Mouse (Mus musculus): ENCODE measurements around the gene Ttyh3. TPM values are rescaled to one million over a fixed set of nuclear protein-coding genes. Genes with fewer than 3 reads are reported as not detected.

Ttyh3 gene
- polyA plus RNA-seq, 1 experiment: 11.7 TPM

DNA sequence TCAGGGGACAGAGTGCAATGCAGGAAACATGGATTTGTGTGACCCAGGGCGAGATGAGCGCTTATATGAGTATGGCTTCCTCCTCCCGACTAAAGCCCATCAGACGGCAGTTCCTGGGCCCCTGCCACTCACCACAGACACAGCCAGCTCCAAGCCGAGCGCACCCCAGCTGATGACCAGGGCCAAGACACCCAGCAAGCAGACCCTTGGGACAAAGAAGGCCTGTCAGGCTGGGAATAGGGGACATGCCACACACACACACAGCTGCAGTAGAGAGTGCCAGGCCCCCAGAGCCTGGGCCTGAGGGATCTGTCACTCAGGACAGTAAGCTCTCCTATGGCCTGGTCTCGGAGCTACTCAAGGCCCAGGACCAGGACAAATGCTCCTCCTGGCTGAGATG, 15.4 kb downstream of the Ttyh3 start:
- DNase-seq (ENCODE audit: low spot score): no peak

DNA sequence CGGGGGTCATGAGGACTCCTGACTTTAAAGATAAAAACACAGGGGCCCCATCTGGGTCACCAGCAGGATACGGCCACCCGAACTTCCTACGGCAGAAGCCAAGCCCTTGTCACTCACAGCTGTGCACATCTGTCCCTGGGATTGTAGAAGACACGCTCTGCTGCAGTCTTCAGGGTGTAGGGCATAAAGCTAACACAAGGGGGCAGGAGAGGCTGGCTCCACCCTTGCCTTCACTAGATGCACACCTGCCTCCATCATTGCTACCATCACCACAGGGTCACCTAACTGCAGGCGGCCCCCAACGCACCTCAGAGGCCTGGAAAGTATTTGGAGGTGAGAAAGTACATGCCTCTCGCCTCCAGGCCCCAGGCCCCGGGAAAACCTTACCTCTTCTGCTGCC, 19.8 kb downstream of the Ttyh3 start:
- no peak for DNase-seq (ENCODE audit: low spot score)

DNA sequence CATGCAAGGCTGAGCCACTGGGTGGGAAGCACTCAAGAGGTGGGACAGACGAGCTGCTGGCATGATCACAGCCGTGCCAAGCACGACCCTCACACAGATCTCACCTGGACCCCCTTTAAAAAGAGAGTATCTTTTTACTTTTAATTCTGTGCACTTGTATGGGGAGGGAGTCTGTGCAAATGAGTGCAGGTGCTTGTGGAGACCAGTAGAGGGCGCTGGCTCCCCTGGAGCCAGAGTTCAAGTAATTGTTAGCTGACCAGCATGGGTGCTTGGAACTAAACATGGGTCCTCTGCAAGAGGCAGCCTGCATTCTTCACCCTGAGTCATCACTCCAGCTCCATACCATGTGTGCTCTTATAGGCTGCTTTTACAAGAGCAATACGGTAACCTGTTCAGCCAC, 21.3 kb downstream of the Ttyh3 start:
- no peak for DNase-seq (ENCODE audit: low spot score)

DNA sequence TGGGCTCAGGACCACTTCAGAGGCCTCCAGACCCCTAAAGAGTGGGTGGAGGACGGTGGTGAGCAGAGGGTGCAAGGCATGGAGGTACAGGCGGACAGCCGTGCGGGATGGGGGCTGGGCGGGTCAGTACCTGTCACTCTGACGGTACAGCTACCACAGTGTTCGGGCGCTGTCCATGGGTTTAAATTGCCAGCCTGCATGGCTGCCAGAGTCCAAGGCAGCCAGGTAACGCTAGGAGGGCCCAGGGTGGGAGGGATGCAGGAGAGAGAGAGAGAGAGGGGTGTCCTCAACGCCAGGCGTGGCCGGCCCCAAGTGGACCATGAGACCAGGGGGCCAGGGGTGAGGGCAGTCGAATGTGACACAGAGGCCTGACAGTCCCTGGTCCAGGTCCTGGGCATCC, 23.9 kb downstream of the Ttyh3 start:
- DNase-seq (ENCODE audit: low spot score): no peak

DNA sequence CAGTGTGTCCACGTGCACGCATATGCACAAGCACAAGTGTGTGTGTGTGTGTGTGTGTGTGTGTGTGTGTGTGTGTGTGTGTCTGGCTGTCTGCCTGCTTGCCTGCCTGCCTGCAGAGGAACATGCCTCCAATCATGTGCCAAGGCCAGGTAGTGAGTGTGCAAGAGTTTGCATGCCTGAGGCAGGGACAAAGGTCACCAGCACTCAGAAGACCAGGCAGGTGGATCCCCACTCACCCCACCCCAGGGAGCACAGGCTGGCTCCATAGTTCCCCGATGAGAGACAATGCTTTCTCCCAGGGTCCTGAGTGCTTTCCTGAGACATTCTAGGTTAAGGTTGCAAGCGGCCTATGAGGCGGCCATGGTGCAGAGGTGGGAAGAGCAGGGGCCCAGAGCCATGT, 24.6 kb downstream of the Ttyh3 start:
- DNase-seq (ENCODE audit: low spot score): no peak

DNA sequence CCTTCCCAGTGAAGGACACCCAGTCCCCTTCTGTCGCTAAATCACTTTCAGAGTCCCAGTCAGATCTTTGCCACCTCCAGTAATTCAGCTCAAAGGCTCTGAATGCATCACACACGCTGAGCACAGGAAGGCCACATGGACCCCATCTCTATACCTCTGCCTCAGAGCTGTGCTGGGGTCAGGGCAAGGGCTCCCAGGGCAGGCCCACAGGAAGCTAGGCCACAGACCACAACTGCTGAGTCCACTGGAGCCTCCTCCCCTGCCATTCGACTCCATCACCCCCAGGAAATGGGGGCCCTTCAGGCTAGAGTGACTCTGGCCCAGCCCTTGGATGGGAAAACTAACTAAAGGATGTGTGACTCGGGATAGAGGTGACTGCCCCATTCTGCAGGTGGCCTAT, 25.0 kb downstream of the Ttyh3 start:
- no peak for DNase-seq (ENCODE audit: low spot score)

DNA sequence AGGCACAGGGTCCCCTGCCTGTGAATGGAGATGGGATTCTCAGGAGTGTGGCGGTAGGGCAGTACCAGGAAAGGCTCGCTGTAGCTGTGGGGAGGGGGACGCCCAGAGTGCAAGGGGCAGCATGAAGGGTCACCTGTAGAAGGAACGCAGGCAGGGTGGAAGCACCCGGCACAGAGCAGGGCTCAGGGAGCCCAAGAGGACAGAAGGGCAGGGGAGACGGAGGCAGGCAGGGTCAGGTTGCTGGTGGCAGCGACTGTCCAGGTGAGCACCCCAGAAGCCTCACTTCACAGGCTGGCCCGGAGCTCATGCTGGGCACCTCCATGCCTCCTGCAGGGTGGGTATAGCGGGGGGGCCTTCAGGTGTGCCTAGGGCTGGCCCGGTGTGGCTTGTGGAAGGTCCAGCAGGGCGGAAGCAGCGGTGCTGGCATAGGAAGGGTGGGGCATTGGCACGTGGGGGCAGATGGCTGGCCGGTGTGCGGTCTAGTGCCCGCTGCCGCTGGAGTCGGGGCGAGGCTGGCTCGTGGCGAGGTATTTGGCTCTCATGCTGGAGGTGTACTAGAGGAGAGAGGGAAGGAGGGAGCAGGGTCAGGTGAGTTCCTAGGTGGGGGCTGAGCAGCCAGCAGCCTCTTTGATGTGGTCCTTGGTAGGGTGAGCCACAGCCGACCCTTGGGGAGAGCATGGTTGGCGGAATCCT, 25.7 kb downstream of the Ttyh3 start:
- no peak for DNase-seq (ENCODE audit: low spot score)

DNA sequence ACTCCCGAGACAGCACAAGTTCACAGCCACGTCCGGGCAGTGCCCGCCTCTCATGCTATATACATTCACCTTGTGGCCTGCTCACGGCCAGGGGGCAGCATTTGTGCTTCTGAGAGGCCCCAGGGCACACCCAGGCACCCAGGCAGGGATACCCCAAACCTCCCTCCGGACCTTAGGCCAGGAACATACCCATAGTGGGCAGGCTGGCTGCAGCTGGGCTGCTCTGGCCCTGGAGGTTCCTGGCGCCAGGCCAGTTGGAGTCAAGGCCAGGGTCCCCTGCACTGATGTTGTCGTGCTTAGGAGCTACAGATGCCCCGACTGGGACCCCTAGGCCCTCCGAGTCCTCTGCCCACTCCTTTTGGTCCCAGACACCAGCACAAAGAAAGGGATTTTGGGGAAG, 27.3 kb downstream of the Ttyh3 start:
- no peak for DNase-seq (ENCODE audit: low spot score)

DNA sequence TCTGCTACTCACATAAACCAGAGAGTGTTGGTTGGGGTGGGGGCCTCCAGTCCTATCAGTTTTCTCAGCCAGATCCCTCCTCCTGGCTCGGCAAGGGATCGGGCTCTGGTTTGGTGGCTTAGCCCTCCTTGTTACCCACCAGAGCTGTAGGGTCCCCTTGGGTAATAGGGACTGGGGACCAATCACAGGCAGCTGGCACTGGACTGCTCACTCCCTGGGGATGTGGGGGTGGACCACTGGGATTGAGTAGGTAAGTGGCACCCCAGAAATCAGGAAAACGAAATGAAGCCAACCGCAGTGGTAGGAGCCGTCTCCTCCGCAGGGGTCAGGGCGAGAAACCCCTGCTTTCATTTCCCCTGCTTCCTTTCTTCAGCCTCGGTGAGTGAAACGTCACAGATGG, 27.7 kb downstream of the Ttyh3 start:
- DNase-seq (ENCODE audit: low spot score): no peak

DNA sequence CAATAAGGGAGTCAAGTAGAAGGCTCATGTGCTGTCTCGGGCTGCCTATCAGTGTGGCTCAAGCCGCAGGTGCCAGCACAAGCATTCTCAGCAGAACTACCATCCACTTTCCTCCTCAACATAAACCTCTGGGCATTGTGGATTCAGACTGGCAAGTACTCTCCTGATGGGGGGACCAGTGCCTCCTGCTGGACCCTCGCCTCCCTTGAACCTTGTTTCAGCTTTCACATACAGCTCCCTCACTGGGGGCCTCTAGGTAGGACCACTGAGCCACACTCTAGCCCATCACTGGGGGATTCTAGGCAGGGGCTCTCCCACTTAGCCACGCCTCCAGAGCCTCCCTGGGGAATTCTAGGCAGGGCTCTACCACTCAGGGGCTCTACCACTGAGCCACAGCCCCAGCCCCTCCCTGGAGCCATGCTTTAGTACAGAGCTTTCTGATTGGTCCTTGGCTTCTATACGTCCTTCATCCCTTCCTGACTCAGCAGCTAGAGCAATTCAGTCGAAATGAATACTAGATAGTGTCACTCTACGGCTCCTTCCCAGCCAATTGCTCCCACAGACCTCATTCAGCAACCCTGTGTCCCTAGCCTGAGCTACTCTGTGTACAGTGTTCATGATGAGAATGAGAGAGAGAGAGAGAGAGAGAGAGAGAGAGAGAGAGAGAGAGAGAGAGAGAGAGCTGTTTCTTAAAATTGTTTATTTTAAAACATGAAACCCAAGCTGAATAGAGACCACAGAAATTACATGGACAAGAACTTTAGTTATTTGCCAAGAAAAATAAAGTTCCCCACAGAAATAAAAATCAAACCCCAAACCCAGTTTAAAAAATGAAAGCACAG, 28.7 kb downstream of the Ttyh3 start:
- DNase-seq (ENCODE audit: low spot score): no peak

DNA sequence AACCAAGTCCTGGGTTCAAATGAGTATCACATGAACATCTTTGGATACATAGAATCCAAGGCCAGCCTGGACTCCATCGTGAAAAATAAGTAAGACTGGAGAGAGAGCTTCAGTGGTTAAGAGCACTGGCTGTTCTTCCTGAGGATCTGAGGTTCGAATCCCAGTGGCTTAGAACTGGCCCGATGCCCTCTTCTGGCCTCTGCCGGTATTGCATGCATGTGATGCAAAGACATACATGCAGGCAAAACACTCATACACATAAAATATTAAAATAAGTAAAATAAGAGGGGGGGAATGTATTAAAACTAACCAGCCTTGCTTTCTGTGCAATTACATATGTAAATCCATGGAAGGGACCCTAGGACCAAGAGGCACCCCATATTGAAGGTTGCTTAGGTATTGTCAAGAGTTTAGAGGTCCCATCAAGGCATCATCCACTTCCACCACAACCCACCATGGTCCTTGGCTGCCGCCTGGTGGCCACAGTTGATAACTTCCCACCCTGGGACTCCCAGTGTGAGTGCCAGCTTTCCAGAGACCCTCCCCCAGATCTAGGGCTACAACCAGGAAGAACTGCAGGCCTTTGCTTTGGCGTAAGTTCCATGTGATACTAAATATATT, 29.6 kb downstream of the Ttyh3 start:
- DNase-seq (ENCODE audit: low spot score): peak; percentile 51

DNA sequence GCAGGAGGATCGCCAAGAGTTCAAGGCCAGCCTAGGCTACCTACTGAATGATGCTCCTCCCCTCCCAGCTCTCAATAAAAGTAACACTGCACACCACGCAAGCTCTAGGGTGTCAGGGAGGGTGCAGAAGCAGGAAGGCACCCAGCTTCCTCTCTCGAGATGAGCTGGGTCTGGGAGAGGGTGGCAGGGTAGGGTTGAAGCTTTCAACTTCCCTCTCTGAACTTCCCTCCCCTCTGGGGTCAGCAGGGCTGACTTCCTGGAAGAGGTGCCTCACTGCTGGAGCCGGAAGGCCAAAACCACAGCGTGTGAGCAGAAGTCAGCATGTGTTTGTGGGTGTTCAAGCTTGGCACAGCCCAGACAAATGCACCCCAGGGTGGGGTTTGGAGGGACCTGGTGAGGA, 31.1 kb downstream of the Ttyh3 start:
- DNase-seq (ENCODE audit: low spot score): no peak

DNA sequence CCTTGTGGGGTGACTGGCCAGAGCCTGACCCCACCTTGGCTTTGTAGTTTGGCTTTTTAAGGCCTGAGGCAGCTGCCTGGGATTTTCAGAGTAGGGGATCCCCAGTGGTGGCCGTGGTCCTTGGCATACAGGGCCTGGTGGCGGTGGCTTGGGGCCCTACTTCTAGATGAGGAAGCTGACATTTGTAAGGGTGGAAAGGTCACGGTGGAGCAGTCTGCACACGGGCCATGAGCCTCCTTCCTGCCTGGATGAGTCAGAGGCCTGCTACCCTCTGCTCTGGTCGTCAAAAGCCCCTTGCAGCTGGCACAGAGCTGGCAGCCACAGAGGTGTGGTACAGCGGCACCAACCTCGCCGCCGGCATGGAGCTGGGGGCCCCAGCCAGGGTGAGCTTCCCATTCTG, 32.1 kb downstream of the Ttyh3 start:
- DNase-seq (ENCODE audit: low spot score): no peak

DNA sequence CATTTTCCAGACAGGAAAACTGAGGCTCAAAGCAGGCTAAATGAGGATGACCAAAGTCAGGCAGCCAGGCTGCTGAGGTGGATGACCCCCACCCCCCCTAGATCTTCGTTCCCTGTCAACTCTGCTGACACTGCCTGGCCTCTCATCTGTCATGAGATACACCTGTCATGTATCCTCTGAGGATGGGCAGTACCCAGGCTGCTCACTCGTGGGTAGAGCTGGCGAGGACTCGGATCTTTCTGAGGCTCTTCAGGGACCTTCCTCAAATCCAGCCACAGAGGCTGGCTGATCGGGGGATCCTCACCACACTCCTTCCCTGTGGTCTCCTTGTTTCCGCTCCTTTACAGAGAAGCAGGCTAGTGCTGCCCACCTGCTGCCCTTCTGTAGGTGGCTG, 32.7 kb downstream of the Ttyh3 start:
- no peak for DNase-seq (ENCODE audit: low spot score)

DNA sequence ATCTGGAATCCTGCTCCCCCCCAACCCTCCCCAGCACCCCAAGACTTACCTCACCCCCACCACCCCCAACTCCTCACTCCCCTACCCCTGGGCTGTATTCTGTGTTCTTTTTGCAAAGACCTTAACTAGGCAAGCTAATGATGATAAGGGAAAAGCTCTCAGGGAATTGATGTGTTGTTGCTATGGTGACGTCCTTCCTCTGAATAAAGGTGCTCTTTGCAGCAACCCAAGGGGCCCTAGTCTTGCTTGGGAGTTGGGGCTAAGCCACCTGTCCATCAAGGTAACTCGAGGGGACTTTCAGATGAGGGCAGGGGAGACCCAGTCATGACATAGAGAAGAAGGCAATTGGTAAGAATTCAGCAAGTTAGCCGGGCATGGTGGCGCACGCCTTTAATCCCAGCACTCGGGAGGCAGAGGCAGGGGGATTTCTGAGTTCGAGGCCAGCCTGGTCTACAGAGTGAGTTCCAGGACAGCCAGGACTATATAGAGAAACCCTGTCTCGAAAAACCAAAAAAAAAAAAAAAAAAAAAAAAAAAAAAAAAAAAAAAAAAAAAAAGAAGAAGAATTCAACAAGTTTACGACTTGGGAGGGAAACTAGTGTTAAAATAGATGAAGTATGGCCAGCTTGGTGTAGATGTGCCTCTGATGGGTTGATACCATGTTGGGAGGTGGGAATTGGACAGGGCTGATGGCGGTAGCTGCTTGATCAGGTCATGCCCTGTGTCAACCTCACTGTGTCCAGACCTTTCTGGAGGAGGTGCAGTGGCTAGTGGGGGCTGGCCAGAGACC, 33.3 kb downstream of the Ttyh3 start:
- no peak for DNase-seq (ENCODE audit: low spot score)

DNA sequence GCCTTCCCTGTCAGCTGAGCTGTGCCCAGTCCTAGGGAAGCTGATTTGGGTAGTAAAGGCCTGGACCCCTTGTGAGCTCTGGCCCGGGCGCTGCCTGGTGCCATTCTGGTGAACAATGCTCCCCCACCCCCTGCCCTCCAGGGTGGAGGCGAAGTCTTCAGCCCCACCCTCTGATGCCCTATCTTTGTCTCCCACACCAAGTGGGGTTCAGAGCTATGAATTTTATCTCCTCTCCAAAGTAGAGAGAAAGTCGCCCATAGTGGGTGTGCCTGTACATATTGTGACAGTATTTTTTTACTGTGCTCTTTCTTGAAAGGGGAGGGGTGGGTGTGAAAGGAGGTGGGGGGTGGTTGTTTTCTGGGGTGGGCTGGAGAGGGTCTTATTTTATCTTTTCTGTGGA, 34.0 kb downstream of the Ttyh3 start:
- no peak for DNase-seq (ENCODE audit: low spot score)

DNA sequence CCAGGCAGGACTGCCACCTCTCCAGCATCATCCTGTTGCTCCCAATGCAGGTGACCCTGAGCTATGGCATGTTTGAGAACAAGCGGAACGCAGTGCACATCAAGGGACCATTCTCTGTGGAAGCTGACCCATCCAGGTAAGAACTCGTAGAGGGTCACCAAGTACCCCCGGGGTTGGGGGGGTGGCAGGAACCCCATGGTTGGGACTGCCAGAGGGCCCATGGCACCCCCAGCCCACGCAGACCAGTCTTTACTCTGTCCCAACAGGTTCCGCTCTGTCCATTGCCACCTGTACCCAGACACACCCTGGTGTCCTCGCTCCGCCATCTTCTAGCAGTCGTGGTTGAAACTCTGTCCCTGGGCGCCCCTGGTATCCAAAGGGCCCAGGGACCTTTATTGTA, 34.7 kb downstream of the Ttyh3 start:
- DNase-seq (ENCODE audit: low spot score): no peak

DNA sequence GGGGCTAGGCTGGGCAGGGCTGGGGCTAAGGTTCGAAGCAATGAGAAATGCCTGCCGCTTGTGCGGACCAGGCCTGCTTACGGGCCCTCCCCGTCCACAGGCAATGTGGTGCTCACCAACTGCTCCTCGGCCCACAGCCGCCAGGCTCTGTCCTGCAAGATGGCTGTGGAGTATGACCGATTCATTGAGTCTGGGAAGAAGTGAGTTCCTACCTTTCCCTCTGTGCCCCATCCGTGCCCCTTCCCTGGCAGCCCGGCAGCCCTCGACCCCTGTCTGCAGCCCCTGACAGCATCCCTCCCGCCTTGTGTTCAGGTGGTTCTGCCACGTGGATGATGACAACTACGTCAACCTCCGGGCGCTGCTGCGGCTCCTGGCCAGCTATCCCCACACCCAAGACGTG, 36.6 kb downstream of the Ttyh3 start:
- DNase-seq (ENCODE audit: low spot score): no peak

DNA sequence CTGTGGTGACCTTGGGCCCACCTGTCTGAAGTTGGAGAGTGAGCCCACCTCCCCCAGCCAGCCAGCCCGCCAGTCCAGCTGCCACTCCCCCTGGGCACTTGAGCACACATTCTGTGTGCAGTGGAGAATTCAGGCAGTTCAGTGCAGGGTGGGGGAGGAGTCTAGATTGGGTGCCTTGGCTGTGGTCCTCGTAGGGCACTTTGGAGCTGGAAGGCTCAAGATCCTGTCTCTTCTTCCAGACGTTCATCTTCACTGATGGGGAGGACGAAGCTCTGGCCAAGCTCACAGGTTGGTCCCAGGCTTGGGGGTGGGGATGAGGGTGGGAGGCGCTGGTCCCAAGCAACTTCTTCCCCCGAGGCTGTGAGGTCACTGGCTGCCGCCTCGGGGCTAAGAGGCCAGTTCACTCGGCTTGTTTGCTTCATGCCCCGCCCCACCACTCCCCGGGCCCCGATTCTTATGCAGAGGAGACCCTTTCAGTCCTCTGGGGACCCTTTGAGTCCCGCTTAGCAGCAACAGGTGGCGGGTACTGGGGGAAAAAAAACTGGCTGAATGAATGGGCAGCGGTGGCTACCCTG, 37.1 kb downstream of the Ttyh3 start:
- no peak for DNase-seq (ENCODE audit: low spot score)

DNA sequence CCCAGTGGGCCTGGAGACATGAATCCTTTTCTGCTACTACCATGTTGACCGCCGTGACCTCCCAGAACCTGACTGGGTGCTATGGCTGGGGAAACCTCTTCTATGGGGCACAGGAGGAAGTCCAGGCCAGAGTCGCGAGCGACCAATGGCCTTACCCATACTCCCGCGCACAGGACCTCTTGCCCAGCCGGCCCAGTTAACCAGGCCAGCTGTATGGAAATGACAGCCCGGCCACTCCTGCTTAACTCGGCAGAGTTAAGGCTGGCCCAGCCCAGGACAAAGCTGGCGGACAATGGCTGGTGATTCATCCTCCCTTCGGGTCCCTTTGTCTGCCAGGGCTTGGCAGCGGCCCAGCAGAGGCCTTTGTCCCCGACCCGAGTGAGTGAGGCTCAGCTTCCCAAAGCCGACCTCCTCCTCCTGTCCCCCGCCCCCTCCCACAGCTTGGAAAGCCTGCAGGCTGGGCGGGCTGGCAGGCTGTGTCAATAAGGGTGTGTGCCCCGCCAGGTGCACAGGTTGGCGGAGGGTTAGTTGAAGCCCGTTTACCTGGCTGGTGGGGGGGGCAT, 37.7 kb downstream of the Ttyh3 start:
- peak; percentile 70 for DNase-seq (ENCODE audit: low spot score)

DNA sequence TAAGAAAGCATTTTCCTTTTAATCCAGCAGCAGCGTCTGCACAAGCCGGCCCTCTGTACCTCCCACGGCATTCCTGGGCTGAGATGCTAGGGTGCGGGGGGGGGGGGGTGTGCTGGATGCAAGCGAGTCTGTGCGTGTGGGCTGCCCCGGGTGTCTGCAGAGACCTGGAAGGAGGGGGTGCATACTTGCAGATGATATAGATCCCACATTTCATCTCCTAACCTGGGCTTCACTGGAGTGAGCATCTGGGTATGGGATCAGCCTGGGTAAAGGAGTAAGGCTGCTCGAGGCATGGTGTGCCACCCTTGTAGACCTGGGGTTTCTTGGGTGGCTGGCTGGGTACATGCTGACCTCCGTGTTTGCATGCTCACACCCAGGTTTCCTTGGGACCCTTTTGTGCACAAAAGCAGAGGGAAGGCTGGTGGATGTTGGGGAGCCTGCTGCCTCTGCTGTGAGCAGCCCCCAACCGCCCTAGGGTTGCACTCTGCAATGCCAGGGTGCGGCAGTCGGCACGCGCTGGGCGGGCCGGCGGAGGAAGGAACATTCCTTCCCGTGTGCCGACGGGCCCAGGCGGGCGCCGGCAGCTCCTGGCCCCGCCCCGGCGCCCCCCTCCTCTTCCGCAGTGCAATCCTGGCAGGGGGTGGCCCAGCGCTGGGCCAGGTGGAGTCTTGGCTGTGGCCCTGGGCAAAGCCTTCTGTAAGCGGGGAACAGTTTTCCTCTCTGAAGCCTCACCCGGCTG, 38.4 kb downstream of the Ttyh3 start:
- peak; percentile 54 for DNase-seq (ENCODE audit: low spot score)

Data from urinary bladder, adult 2 months (tissue).